Mouse (Mus musculus) hindbrain, embryonic 15.5 days (tissue): ENCODE measurements around the gene Max. TPM values are rescaled to one million over a fixed set of nuclear protein-coding genes. Genes with fewer than 3 reads are reported as not detected.

Experiments
- ATAC-seq: fragments of 200-750 bp; cut with Nextera tagmentation; 2 replicates; pipeline ENCODE4 v1.8.0; 2017; ENCODE audit warnings: low read depth, moderate number of reproducible peaks, moderate TSS enrichment; ENCODE audit not compliant: low FRiP score
- H3K27ac ChIP-seq: fragments of 300-500 bp; sonication (generic); replicated peaks from 2 replicates; pipeline ENCODE4 v1.5.1; 2015; ENCODE audit warnings: mild to moderate bottlenecking, inconsistent platforms
- H3K27me3 ChIP-seq: fragments of 300-500 bp; sonication (generic); 2 replicates; pipeline ENCODE4 v1.6.1; 2015; ENCODE audit warnings: control low read depth, inconsistent platforms
- H3K36me3 ChIP-seq: fragments of 300-500 bp; sonication (generic); 2 replicates; pipeline ENCODE4 v1.6.1; 2015; ENCODE audit warnings: control low read depth, inconsistent platforms
- H3K4me1 ChIP-seq: fragments of 300-500 bp; sonication (generic); replicated peaks from 2 replicates; pipeline ENCODE4 v1.6.1; 2015; ENCODE audit warnings: control low read depth, inconsistent platforms
- H3K4me2 ChIP-seq: fragments of 300-500 bp; sonication (generic); 2 replicates; pipeline ENCODE4 v1.6.1; 2015; ENCODE audit warnings: moderate library complexity, mild to moderate bottlenecking, inconsistent platforms
- H3K4me3 ChIP-seq: fragments of 300-500 bp; sonication (generic); 2 replicates; pipeline ENCODE4 v1.5.1; 2015; ENCODE audit warnings: mild to moderate bottlenecking, inconsistent platforms
- H3K9ac ChIP-seq: fragments of 300-500 bp; sonication (generic); 2 replicates; pipeline ENCODE4 v1.6.1; 2015; ENCODE audit warnings: inconsistent platforms
- H3K9me3 ChIP-seq: fragments of 300-500 bp; sonication (generic); 2 replicates; pipeline ENCODE4 v1.6.1; 2016; ENCODE audit warnings: control low read depth, inconsistent platforms
- WGBS: fragments of 180-500 bp; shearing (Covaris S2); methylation state at CpG from one replicate; pipeline ENCODE4 v1.1.7; 2015; 5-methylcytosine and 5-hydroxymethylcytosine counted together
- polyA plus RNA-seq: library from polyadenylated mRNA; unstranded; fragments of >200 nt; fragmentation: Nextera tagmentation; extraction: Ambion mirVana; gene quantifications from 2 replicates; pipeline ENCODE4 v1.2.1, GENCODE M21; 2015

The Max gene
- 21.4 and 22.5 TPM in 2 replicates for polyA plus RNA-seq

- H3K27me3 ChIP-seq: 0 out of 2 replicates have a peak, but pooled peaks cover 5% of the 10 kb centered on the region
- WGBS: 0% methylated on average over 73 of the region's 73 CpGs
- ATAC-seq: peak; percentile 99
- H3K4me3 ChIP-seq: peak within 1 kb of the TSS; percentile 94
- H3K9ac ChIP-seq: peak within 1 kb of the TSS; percentile 79
- H3K36me3 ChIP-seq: peaks cover 11% of the 10 kb centered on the region; the same call in 1 of the 2 replicates
- peak within 1 kb of the TSS; percentile 80 for H3K27ac ChIP-seq
- H3K9me3 ChIP-seq: no peaks in the 10 kb centered on the region
- H3K4me2 ChIP-seq: peak within 1 kb of the TSS; percentile 89
- peaks cover 25% of the 10 kb centered on the region for H3K4me1 ChIP-seq
Observed at GRCm38 (mm10) chr12:76961932-76962891, at the start of gene Max. Max (minus strand) TSS chr12:76962201.

- Histone ChIP-seq H3K9ac (no peak overlapping the region), H3K4me3 (no peak overlapping the region), H3K9me3 (no peaks in the 10 kb centered on the region), H3K4me1 (peaks cover 5% of the 10 kb centered on the region; the same call in 1 of the 2 replicates), H3K27ac (no peak overlapping the region), H3K27me3 (no peaks in the 10 kb centered on the region), H3K4me2 (no peak overlapping the region), H3K36me3 (no peaks in the 10 kb centered on the region)
- 68% methylated on average over 6 of the region's 6 CpGs for WGBS
- no peak for ATAC-seq
Observed at GRCm38 (mm10) chr12:77011092-77011720, 49.2 kb upstream of the Max start.

GRCm38 (mm10) chr12:77009202-77010030 is 47.4 kb upstream of the Max start:
- no peak for ATAC-seq
- 59% methylated on average over 20 of the region's 20 CpGs for WGBS

GRCm38 (mm10) chr12:77004893-77005292 is 42.9 kb upstream of the Max start:
- Histone ChIP-seq H3K27ac (peak overlapping the region; percentile 42; the same call in 1 of the 2 replicates), H3K27me3 (no peaks in the 10 kb centered on the region), H3K9ac (no peak overlapping the region), H3K4me1 (peaks cover 23% of the 10 kb centered on the region), H3K4me3 (no peak overlapping the region), H3K36me3 (no peaks in the 10 kb centered on the region), H3K4me2 (peak overlapping the region; percentile 24; the same call in 1 of the 2 replicates), H3K9me3 (no peaks in the 10 kb centered on the region)
- 0 out of 2 replicates have a peak, but pooled peaks have one; percentile 28 for ATAC-seq
- 34% methylated on average over 10 of the region's 10 CpGs for WGBS

More at GRCm38 (mm10) chr12:77009202-77010030, 47.4 kb upstream of the Max start:
- H3K4me2 ChIP-seq: no peak overlapping the region
- no peaks in the 10 kb centered on the region for H3K36me3 ChIP-seq
- peaks cover 14% of the 10 kb centered on the region; the same call in 1 of the 2 replicates for H3K4me1 ChIP-seq
- H3K27ac ChIP-seq: no peak overlapping the region
- no peaks in the 10 kb centered on the region for H3K9me3 ChIP-seq
- no peak overlapping the region for H3K4me3 ChIP-seq
- no peak overlapping the region for H3K9ac ChIP-seq
- no peaks in the 10 kb centered on the region for H3K27me3 ChIP-seq

GRCm38 (mm10) chr12:77002551-77003228 is 40.7 kb upstream of the Max start:
- no peak for ATAC-seq
- Histone ChIP-seq H3K27ac (no peak overlapping the region), H3K4me3 (no peak overlapping the region), H3K4me2 (no peak overlapping the region), H3K9me3 (no peaks in the 10 kb centered on the region), H3K36me3 (no peaks in the 10 kb centered on the region), H3K4me1 (peaks cover 23% of the 10 kb centered on the region), H3K27me3 (no peaks in the 10 kb centered on the region), H3K9ac (no peak overlapping the region)
- 90% methylated on average over 8 of the region's 8 CpGs for WGBS

GRCm38 (mm10) chr12:77001312-77001711 is 39.3 kb upstream of the Max start:
- Histone ChIP-seq H3K9me3 (no peaks in the 10 kb centered on the region), H3K4me2 (no peak overlapping the region), H3K27ac (no peak overlapping the region), H3K4me1 (peaks cover 20% of the 10 kb centered on the region), H3K27me3 (no peaks in the 10 kb centered on the region), H3K9ac (no peak overlapping the region), H3K4me3 (no peak overlapping the region), H3K36me3 (no peaks in the 10 kb centered on the region)
- WGBS: 63% methylated on average over 1 of the region's 1 CpGs
- no peak for ATAC-seq

- Histone ChIP-seq H3K4me3 (no peak overlapping the region), H3K27ac (0 out of 2 replicates have a peak overlapping the region, but pooled peaks have one; percentile 31), H3K36me3 (no peaks in the 10 kb centered on the region), H3K9me3 (no peaks in the 10 kb centered on the region), H3K9ac (no peak overlapping the region), H3K4me1 (peaks cover 19% of the 10 kb centered on the region), H3K27me3 (no peaks in the 10 kb centered on the region), H3K4me2 (no peak overlapping the region)
- peak; percentile 63; the same call in 1 of the 2 replicates for ATAC-seq
- WGBS: 4% methylated on average over 6 of the region's 6 CpGs
Observed at GRCm38 (mm10) chr12:77000705-77001284, 38.8 kb upstream of the Max start.

GRCm38 (mm10) chr12:77000096-77000704 is 38.2 kb upstream of the Max start:
- no peaks in the 10 kb centered on the region for H3K27me3 ChIP-seq
- H3K4me3 ChIP-seq: no peak overlapping the region
- H3K27ac ChIP-seq: 0 out of 2 replicates have a peak overlapping the region, but pooled peaks have one; percentile 31
- WGBS: 12% methylated on average over 4 of the region's 4 CpGs
- H3K4me2 ChIP-seq: no peak overlapping the region
- H3K4me1 ChIP-seq: peaks cover 17% of the 10 kb centered on the region
- no peak overlapping the region for H3K9ac ChIP-seq
- no peaks in the 10 kb centered on the region for H3K9me3 ChIP-seq
- no peaks in the 10 kb centered on the region for H3K36me3 ChIP-seq
- ATAC-seq: peak; percentile 87

GRCm38 (mm10) chr12:76994766-76995165 is 32.8 kb upstream of the Max start:
- Histone ChIP-seq H3K4me3 (no peak overlapping the region), H3K4me2 (no peak overlapping the region), H3K9me3 (no peaks in the 10 kb centered on the region), H3K27me3 (no peaks in the 10 kb centered on the region), H3K36me3 (no peaks in the 10 kb centered on the region), H3K4me1 (no peaks in the 10 kb centered on the region), H3K27ac (no peak overlapping the region), H3K9ac (no peak overlapping the region)
- no peak for ATAC-seq
- WGBS: 90% methylated on average over 5 of the region's 5 CpGs

- Histone ChIP-seq H3K4me1 (no peaks in the 10 kb centered on the region), H3K27ac (no peak overlapping the region), H3K36me3 (no peaks in the 10 kb centered on the region), H3K27me3 (no peaks in the 10 kb centered on the region), H3K4me2 (no peak overlapping the region), H3K9me3 (no peaks in the 10 kb centered on the region), H3K9ac (no peak overlapping the region), H3K4me3 (no peak overlapping the region)
- WGBS: 88% methylated on average over 16 of the region's 16 CpGs
- ATAC-seq: no peak
Observed at GRCm38 (mm10) chr12:76992891-76993529, 31.0 kb upstream of the Max start.
